Mouse (Mus musculus): ENCODE measurements around the gene Gng12. TPM values are rescaled to one million over a fixed set of nuclear protein-coding genes. Genes with fewer than 3 reads are reported as not detected.

Gng12 gene
- polyA plus RNA-seq, 1 experiment from 2014 or later = 57.8 TPM

DNA sequence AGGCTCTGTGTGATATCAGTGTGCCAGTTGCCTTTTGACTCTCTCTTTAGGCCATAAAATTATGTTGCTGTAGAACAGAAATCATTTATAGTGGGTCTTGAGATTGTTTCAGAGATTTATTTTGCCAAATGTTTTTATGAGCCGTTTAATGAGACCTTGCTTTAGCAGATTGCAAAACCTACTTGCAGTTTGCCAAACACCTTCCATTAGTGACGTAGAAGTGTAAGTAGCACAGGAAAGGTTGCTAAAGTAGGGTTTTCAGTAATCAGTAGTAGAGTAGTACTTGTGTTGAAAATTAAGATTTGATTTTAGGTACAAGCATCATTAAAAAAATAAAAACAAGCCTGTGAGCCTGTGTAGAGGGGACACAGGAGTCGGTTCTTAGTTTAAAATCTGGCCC lies 85.2 kb downstream of the Gng12 start:
- Histone ChIP-seq H3K27me3 (no peaks in the 10 kb centered on the region), H3K9ac (no peak overlapping the region), H3K4me1 (replicated peaks) (peaks cover 6% of the 10 kb centered on the region), H3K4me3 (no peak overlapping the region), H3K27ac (no peak overlapping the region), H3K36me3 (no peaks in the 10 kb centered on the region), H3K4me2 (no peak overlapping the region), H3K9me3 (replicated peaks) (no peaks in the 10 kb centered on the region)
- 84% methylated on average over 3 of the region's 3 CpGs for WGBS
- ATAC-seq (replicated peaks; ENCODE audit: insufficient number of reproducible peaks, insufficient read depth, low FRiP score, low read depth) = no peak

DNA sequence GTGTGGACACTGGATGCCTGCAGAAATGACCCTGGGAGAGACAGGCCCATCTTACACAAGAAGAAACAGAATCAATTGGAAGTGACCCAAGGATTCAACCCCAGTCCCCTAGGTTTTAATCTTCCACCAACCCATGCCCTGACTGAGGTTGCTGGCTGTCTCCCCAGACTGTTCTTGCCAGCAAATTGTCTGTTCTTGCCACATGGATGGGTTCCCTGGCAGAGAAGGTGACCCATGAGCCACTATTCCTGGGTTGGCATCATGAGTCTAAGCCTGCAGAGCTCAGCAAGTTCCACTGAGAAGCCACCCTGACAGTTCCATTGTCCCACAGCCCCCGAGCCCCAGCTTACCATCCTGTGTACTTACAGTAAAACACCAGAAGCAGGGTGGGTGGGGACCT lies 85.7 kb downstream of the Gng12 start:
- Histone ChIP-seq H3K36me3 (no peaks in the 10 kb centered on the region), H3K9ac (no peak overlapping the region), H3K27ac (no peak overlapping the region), H3K4me1 (replicated peaks) (peaks cover 6% of the 10 kb centered on the region), H3K4me3 (no peak overlapping the region), H3K9me3 (replicated peaks) (no peaks in the 10 kb centered on the region), H3K27me3 (no peaks in the 10 kb centered on the region), H3K4me2 (no peak overlapping the region)
- WGBS = 81% methylated on average over 1 of the region's 1 CpGs
- no peak for ATAC-seq (replicated peaks; ENCODE audit: insufficient number of reproducible peaks, insufficient read depth, low FRiP score, low read depth)

DNA sequence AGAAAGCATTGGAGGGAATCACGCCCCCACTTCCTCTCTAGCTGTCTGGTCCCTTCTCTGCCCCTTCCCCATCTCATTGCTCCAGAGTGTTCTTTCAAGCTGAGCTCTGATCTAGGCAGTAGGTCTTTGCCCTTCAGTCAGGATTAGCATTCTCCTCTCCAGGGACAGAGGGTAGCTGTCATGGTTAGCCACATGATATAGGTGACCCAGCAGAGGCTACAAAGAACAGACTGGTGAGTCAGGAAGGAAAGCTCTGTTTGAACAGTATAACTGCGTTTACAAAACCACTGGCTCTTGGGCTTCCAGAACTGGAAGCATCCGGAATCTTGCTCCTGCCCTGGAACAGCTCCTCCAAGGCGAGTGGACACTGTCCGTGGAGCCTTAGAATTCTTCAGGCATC lies 87.9 kb downstream of the Gng12 start:
- Histone ChIP-seq H3K27me3 (no peaks in the 10 kb centered on the region), H3K27ac (no peak overlapping the region), H3K9me3 (replicated peaks) (no peaks in the 10 kb centered on the region), H3K9ac (no peak overlapping the region), H3K36me3 (no peaks in the 10 kb centered on the region), H3K4me2 (no peak overlapping the region), H3K4me1 (replicated peaks) (peaks cover 6% of the 10 kb centered on the region), H3K4me3 (no peak overlapping the region)
- ATAC-seq (replicated peaks; ENCODE audit: insufficient number of reproducible peaks, insufficient read depth, low FRiP score, low read depth) = no peak
- 73% methylated on average over 5 of the region's 5 CpGs for WGBS

DNA sequence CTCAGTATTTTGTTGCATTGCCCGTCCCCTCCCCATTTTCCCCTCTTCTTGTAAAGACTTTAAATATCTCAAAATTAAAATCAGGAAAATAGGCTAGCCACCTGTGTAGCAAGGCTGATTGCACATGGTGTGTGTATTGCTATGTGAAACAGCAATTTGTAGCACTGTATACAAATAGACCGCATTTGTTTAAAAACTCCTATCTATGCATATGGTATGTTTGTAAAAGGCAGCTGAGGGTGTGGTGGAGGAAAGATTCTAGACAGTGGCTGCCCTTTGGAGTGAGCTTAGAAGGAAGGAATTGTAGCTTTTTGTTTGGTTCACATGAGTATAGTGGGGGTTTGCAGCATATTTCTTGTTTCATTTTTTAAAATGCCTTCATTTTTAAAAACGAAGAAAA lies 88.5 kb downstream of the Gng12 start:
- H3K4me3 ChIP-seq = no peak overlapping the region
- no peaks in the 10 kb centered on the region for H3K36me3 ChIP-seq
- no peak overlapping the region for H3K27ac ChIP-seq
- H3K9me3 ChIP-seq (replicated peaks) = no peaks in the 10 kb centered on the region
- peaks cover 6% of the 10 kb centered on the region for H3K4me1 ChIP-seq (replicated peaks)
- no peak overlapping the region for H3K4me2 ChIP-seq
- H3K9ac ChIP-seq = no peak overlapping the region
- H3K27me3 ChIP-seq = no peaks in the 10 kb centered on the region
- no peak for ATAC-seq (replicated peaks; ENCODE audit: insufficient number of reproducible peaks, insufficient read depth, low FRiP score, low read depth)
- WGBS = 86% methylated on average over 3 of the region's 3 CpGs

DNA sequence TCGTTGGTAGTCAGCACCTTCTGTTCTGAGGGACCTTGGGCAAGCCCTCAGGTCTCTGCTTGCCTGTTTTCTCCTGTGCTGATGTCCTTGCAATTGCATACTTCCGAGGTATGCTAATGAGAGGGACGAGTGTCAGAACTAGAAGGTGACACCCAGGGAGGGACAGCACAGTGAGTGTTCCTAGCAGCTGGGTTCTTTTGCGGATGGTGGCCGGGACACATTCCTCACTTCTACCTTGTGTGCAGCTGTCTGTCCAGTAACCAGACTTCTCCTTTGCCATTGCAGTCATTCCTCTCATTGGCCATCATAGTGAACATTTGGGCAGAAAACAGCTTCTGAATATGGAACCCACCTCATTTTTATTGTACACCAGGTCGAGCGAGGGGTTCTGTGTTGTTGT lies 89.3 kb downstream of the Gng12 start:
- Histone ChIP-seq H3K36me3 (no peaks in the 10 kb centered on the region), H3K9ac (no peak overlapping the region), H3K27me3 (no peaks in the 10 kb centered on the region), H3K4me2 (no peak overlapping the region), H3K4me3 (no peak overlapping the region), H3K27ac (no peak overlapping the region), H3K9me3 (replicated peaks) (no peaks in the 10 kb centered on the region), H3K4me1 (replicated peaks) (peaks cover 6% of the 10 kb centered on the region)
- no peak for ATAC-seq (replicated peaks; ENCODE audit: insufficient number of reproducible peaks, insufficient read depth, low FRiP score, low read depth)
- 60% methylated on average over 7 of the region's 7 CpGs for WGBS

DNA sequence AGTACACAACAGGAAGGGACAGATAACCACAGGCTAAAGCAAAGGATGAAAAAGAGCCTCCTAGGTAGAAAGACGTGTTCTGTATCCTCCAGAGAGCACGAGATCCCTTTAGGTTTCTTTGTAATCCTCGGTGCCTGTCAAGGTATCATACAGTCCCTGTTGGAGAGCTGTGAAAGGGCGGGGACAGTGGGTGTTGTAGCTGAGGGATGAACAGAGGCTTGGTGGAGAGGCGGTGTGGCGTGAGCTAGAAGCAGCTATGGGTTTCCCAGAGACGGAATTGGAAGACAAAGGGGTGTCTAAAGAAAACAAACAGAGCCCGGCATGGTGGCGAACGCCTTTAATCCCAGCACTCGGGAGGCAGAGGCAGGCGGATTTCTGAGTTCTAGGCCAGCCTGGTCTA lies 89.9 kb downstream of the Gng12 start:
- no peak overlapping the region for H3K4me2 ChIP-seq
- H3K36me3 ChIP-seq = no peaks in the 10 kb centered on the region
- 88% methylated on average over 12 of the region's 12 CpGs for WGBS
- no peaks in the 10 kb centered on the region for H3K9me3 ChIP-seq (replicated peaks)
- no peak for ATAC-seq (replicated peaks; ENCODE audit: insufficient number of reproducible peaks, insufficient read depth, low FRiP score, low read depth)
- H3K9ac ChIP-seq = no peak overlapping the region
- H3K27ac ChIP-seq = no peak overlapping the region
- no peaks in the 10 kb centered on the region for H3K27me3 ChIP-seq
- no peak overlapping the region for H3K4me3 ChIP-seq
- H3K4me1 ChIP-seq (replicated peaks) = peaks cover 6% of the 10 kb centered on the region

DNA sequence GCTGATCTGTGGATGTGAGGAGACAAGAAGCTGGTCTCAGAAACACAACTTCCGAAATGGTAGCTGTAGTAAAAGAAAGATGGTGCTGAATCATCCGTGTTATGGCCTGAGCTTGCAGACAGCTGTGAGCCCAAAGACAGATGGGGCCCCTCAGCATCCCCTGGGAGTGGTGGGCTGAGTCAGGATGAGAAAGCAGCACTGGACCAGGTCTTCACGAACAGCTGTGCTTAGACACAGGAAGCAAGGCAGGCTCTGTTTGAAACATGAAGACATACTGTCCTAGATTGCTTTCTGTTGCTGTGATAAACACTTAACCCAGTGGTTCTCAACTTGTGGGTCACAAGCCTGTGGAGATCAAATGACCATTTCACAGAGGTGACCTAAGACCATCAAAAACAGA lies 91.4 kb downstream of the Gng12 start:
- Histone ChIP-seq H3K4me3 (no peak overlapping the region), H3K27ac (no peak overlapping the region), H3K9me3 (replicated peaks) (no peaks in the 10 kb centered on the region), H3K4me2 (no peak overlapping the region), H3K36me3 (no peaks in the 10 kb centered on the region), H3K27me3 (no peaks in the 10 kb centered on the region), H3K4me1 (replicated peaks) (peaks cover 15% of the 10 kb centered on the region), H3K9ac (no peak overlapping the region)
- ATAC-seq (replicated peaks; ENCODE audit: insufficient number of reproducible peaks, insufficient read depth, low FRiP score, low read depth) = no peak
- 64% methylated on average over 3 of the region's 3 CpGs for WGBS

DNA sequence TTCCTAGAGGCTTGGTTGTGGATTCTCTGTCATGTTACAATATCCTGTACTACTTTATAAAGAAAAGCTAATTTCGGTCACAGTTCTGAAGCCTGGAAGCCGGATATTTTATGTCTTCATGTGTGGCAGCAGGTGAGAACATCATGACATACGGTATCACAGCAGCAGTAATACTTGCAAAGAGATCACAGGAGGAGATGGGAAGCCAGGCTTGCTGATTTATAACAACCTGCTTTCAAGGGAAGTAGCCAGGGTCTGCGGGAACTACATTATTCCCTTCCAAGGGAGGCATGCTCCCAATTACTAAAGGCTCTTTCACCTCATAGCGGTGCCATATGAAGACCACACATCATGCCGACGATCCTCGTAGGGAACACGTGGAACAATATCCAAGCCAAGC lies 92.2 kb downstream of the Gng12 start:
- H3K9ac ChIP-seq = no peak overlapping the region
- no peak overlapping the region for H3K4me2 ChIP-seq
- H3K4me1 ChIP-seq (replicated peaks) = peaks cover 19% of the 10 kb centered on the region
- H3K36me3 ChIP-seq = no peaks in the 10 kb centered on the region
- no peak overlapping the region for H3K27ac ChIP-seq
- ATAC-seq (replicated peaks; ENCODE audit: insufficient number of reproducible peaks, insufficient read depth, low FRiP score, low read depth) = no peak
- H3K4me3 ChIP-seq = no peak overlapping the region
- H3K27me3 ChIP-seq = no peaks in the 10 kb centered on the region
- no peaks in the 10 kb centered on the region for H3K9me3 ChIP-seq (replicated peaks)
- WGBS = 93% methylated on average over 9 of the region's 9 CpGs

DNA sequence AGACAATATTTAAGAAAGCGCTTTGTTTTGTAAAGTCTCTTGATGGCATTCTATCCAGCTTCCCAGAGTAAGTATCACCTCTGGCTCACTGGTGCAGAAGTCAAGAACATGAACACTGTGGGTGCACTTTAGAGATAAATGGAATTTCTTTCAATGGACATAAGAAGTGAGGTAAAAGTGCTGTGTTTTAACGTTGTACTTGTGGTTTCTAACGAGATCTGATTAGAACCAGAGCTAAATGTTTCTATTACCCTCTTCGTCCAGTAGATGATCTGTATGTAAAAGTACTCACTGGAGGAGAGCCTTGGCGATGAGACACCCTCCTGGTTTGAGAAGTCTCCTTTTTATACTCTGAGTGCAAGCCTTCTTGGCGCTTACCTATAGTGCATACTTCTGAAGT lies 92.8 kb downstream of the Gng12 start:
- WGBS = 85% methylated on average over 6 of the region's 6 CpGs
- no peak overlapping the region for H3K27ac ChIP-seq
- H3K4me3 ChIP-seq = no peak overlapping the region
- peaks cover 19% of the 10 kb centered on the region for H3K4me1 ChIP-seq (replicated peaks)
- no peak overlapping the region for H3K9ac ChIP-seq
- no peaks in the 10 kb centered on the region for H3K9me3 ChIP-seq (replicated peaks)
- H3K4me2 ChIP-seq = no peak overlapping the region
- no peaks in the 10 kb centered on the region for H3K36me3 ChIP-seq
- H3K27me3 ChIP-seq = no peaks in the 10 kb centered on the region
- ATAC-seq (replicated peaks; ENCODE audit: insufficient number of reproducible peaks, insufficient read depth, low FRiP score, low read depth) = no peak

DNA sequence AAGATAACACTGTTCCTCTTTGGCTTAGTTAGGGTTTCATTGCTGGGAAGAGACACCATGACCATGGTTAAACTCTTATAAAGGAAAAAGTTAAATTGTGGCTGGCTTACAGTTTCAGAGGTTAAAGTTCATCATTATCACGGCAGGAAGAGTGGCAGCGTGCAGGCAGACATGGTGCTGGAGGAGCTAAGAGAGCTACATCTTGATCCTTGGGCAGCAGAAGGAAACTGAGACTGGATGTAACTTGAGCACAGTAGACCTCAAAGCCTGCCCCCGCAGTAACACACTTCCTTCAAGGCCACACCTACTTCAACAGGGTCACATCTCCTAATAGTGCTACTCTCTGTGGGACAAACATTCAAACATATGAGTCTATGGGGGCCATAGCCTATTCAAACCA lies 93.3 kb downstream of the Gng12 start:
- no peaks in the 10 kb centered on the region for H3K9me3 ChIP-seq (replicated peaks)
- H3K4me3 ChIP-seq = no peak overlapping the region
- no peak overlapping the region for H3K4me2 ChIP-seq
- peaks cover 19% of the 10 kb centered on the region for H3K4me1 ChIP-seq (replicated peaks)
- no peaks in the 10 kb centered on the region for H3K27me3 ChIP-seq
- WGBS = 64% methylated on average over 3 of the region's 3 CpGs
- no peak overlapping the region for H3K27ac ChIP-seq
- H3K36me3 ChIP-seq = no peaks in the 10 kb centered on the region
- H3K9ac ChIP-seq = no peak overlapping the region
- no peak for ATAC-seq (replicated peaks; ENCODE audit: insufficient number of reproducible peaks, insufficient read depth, low FRiP score, low read depth)

DNA sequence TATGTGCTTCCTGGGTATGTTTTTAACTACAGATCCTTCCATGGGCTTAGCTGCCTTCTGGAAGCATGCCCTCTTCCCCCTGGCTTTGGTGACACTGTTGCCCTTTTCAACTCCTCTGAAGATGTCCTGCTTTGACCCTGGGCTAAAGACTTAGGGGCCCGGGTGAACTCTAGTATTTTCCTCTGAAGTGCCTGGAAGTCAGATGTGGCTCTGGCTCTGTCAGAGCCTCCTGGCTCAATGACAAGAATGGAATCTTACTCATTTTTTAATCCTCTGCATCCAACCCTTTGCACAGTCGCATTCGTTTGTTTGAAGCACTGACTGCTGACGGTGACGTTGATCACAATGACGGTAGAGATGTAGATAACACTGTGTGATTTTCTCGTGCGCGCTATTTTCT lies 96.0 kb downstream of the Gng12 start:
- H3K4me2 ChIP-seq = no peak overlapping the region
- H3K27ac ChIP-seq = no peak overlapping the region
- WGBS = 35% methylated on average over 9 of the region's 9 CpGs

DNA sequence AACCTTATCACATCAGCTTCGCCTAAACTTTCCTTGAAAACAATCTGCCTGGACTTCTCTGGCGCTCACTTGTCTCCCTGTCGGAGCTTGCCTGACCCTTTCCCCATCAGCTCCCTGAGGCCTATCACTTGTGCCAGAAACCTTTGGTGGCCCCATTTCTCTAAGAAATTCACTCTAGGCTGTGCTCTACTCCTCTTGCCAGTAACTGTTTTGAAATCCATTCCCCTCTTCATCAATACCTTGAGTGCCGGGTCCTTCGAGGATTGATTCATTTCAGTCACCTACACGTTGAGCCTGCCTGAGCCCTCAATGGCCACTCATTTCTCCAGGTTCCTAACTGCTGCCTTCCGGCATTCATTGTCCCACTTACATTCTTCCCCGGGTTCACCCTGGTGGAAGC lies 96.6 kb downstream of the Gng12 start:
- 64% methylated on average over 8 of the region's 8 CpGs for WGBS
- Histone ChIP-seq H3K27me3 (no peaks in the 10 kb centered on the region), H3K9ac (no peak overlapping the region), H3K4me3 (no peak overlapping the region), H3K36me3 (no peaks in the 10 kb centered on the region), H3K4me1 (replicated peaks) (peaks cover 13% of the 10 kb centered on the region), H3K9me3 (replicated peaks) (no peaks in the 10 kb centered on the region), H3K27ac (no peak overlapping the region), H3K4me2 (no peak overlapping the region)
- no peak for ATAC-seq (replicated peaks; ENCODE audit: insufficient number of reproducible peaks, insufficient read depth, low FRiP score, low read depth)

More for the DNA sequence above, 96.0 kb downstream of the Gng12 start:
- no peaks in the 10 kb centered on the region for H3K36me3 ChIP-seq
- H3K27me3 ChIP-seq = no peaks in the 10 kb centered on the region
- H3K9ac ChIP-seq = no peak overlapping the region
- H3K4me1 ChIP-seq (replicated peaks) = peaks cover 13% of the 10 kb centered on the region
- H3K9me3 ChIP-seq (replicated peaks) = no peaks in the 10 kb centered on the region
- no peak for ATAC-seq (replicated peaks; ENCODE audit: insufficient number of reproducible peaks, insufficient read depth, low FRiP score, low read depth)
- H3K4me3 ChIP-seq = no peak overlapping the region

DNA sequence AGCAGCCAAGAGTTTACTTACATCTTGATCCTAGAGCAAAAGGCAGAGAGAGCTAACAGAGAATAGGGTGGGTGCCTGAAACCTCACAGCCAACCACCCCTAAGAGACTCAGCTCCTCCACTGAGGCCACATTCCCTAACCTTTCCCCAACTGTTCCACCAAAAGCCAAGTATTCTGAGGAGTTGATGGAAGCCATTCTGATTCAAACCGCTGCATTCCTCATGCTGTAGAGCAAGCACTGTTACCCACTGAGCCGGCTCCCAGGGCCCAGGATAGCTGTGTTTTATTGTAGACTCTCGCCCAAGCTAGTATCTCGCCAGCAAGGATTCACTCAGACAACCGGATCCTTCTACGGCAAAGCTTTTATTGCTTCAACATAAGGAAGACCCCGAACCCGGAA lies 98.8 kb downstream of the Gng12 start:
- ATAC-seq (replicated peaks; ENCODE audit: insufficient number of reproducible peaks, insufficient read depth, low FRiP score, low read depth) = no peak
- no peak overlapping the region for H3K4me3 ChIP-seq
- no peaks in the 10 kb centered on the region for H3K27me3 ChIP-seq
- WGBS = 93% methylated on average over 8 of the region's 8 CpGs
- H3K9ac ChIP-seq = no peak overlapping the region
- peaks cover 13% of the 10 kb centered on the region for H3K4me1 ChIP-seq (replicated peaks)
- H3K27ac ChIP-seq = no peak overlapping the region
- H3K9me3 ChIP-seq (replicated peaks) = no peaks in the 10 kb centered on the region
- no peaks in the 10 kb centered on the region for H3K36me3 ChIP-seq
- H3K4me2 ChIP-seq = no peak overlapping the region

All from heart, embryonic 15.5 days (tissue).